Mouse (Mus musculus): ENCODE measurements around the gene Rps17. TPM values are rescaled to one million over a fixed set of nuclear protein-coding genes. Genes with fewer than 3 reads are reported as not detected.

The Rps17 gene
- 1,419 and 1,515 TPM in 2 replicates for polyA plus RNA-seq (2014; fragmentation: Nextera tagmentation; extraction: Ambion mirVana)

GRCm38 (mm10) chr7:81344544-81345446 is at the start of gene Rps17:
Gene Rps17, minus strand, starts transcription at chr7:81345254.
- Histone ChIP-seq H3K4me3 (ENCODE audit: low read depth, low read length) (peak within 1 kb of the TSS; percentile 90), H3K36me3 (ENCODE audit: control insufficient read depth, insufficient read depth, low read length) (peaks cover 40% of the 10 kb centered on the region), H3K4me2 (replicated peaks; ENCODE audit: low read depth, low read length) (peak within 1 kb of the TSS; percentile 90), H3K4me1 (ENCODE audit: control insufficient read depth, insufficient read depth, low read length) (peaks cover 12% of the 10 kb centered on the region), H3K27me3 (ENCODE audit: control insufficient read depth, insufficient read depth, low read length) (no peaks in the 10 kb centered on the region), H3K9me3 (ENCODE audit: control insufficient read depth, low read depth, low read length) (no peaks in the 10 kb centered on the region), H3K9ac (replicated peaks; ENCODE audit: low read depth, low read length) (peak within 1 kb of the TSS; percentile 96), H3K27ac (ENCODE audit: low read length) (peak within 1 kb of the TSS; percentile 75)
- under 1% methylated on average over 85 of the region's 85 CpGs for WGBS
- ATAC-seq (ENCODE audit: insufficient number of reproducible peaks, insufficient read depth, low FRiP score, low read depth) = peak; percentile 88

GRCm38 (mm10) chr7:81379363-81379762 is 34.3 kb upstream of the Rps17 start:
- no peaks in the 10 kb centered on the region for H3K4me1 ChIP-seq (ENCODE audit: control insufficient read depth, insufficient read depth, low read length)
- no peaks in the 10 kb centered on the region for H3K9me3 ChIP-seq (ENCODE audit: control insufficient read depth, low read depth, low read length)
- no peaks in the 10 kb centered on the region for H3K36me3 ChIP-seq (ENCODE audit: control insufficient read depth, insufficient read depth, low read length)
- WGBS = 78% methylated on average over 1 of the region's 1 CpGs
- no peak overlapping the region for H3K4me3 ChIP-seq (ENCODE audit: low read depth, low read length)
- no peak overlapping the region for H3K4me2 ChIP-seq (replicated peaks; ENCODE audit: low read depth, low read length)
- H3K27me3 ChIP-seq (ENCODE audit: control insufficient read depth, insufficient read depth, low read length) = no peaks in the 10 kb centered on the region
- ATAC-seq (ENCODE audit: insufficient number of reproducible peaks, insufficient read depth, low FRiP score, low read depth) = no peak
- no peak overlapping the region for H3K9ac ChIP-seq (replicated peaks; ENCODE audit: low read depth, low read length)
- no peak overlapping the region for H3K27ac ChIP-seq (ENCODE audit: low read length)

GRCm38 (mm10) chr7:81372337-81372920 is 27.4 kb upstream of the Rps17 start:
- Histone ChIP-seq H3K9ac (replicated peaks; ENCODE audit: low read depth, low read length) (no peak overlapping the region), H3K36me3 (ENCODE audit: control insufficient read depth, insufficient read depth, low read length) (no peaks in the 10 kb centered on the region), H3K27me3 (ENCODE audit: control insufficient read depth, insufficient read depth, low read length) (no peaks in the 10 kb centered on the region), H3K4me2 (replicated peaks; ENCODE audit: low read depth, low read length) (peak overlapping the region; percentile 28), H3K4me1 (ENCODE audit: control insufficient read depth, insufficient read depth, low read length) (no peaks in the 10 kb centered on the region), H3K27ac (ENCODE audit: low read length) (no peak overlapping the region), H3K9me3 (ENCODE audit: control insufficient read depth, low read depth, low read length) (no peaks in the 10 kb centered on the region), H3K4me3 (ENCODE audit: low read depth, low read length) (no peak overlapping the region)
- ATAC-seq (ENCODE audit: insufficient number of reproducible peaks, insufficient read depth, low FRiP score, low read depth) = no peak; the same call in 1 of the 2 replicates
- 6% methylated on average over 13 of the region's 13 CpGs for WGBS

GRCm38 (mm10) chr7:81371811-81372210 is 26.8 kb upstream of the Rps17 start:
- Histone ChIP-seq H3K4me3 (ENCODE audit: low read depth, low read length) (no peak overlapping the region), H3K27ac (ENCODE audit: low read length) (no peak overlapping the region), H3K4me2 (replicated peaks; ENCODE audit: low read depth, low read length) (peak overlapping the region; percentile 28), H3K36me3 (ENCODE audit: control insufficient read depth, insufficient read depth, low read length) (no peaks in the 10 kb centered on the region), H3K4me1 (ENCODE audit: control insufficient read depth, insufficient read depth, low read length) (no peaks in the 10 kb centered on the region), H3K9ac (replicated peaks; ENCODE audit: low read depth, low read length) (no peak overlapping the region), H3K27me3 (ENCODE audit: control insufficient read depth, insufficient read depth, low read length) (no peaks in the 10 kb centered on the region), H3K9me3 (ENCODE audit: control insufficient read depth, low read depth, low read length) (no peaks in the 10 kb centered on the region)
- 22% methylated on average over 5 of the region's 5 CpGs for WGBS
- ATAC-seq (ENCODE audit: insufficient number of reproducible peaks, insufficient read depth, low FRiP score, low read depth) = no peak

- WGBS = 56% methylated on average over 3 of the region's 3 CpGs
- no peak overlapping the region for H3K27ac ChIP-seq (ENCODE audit: low read length)
- no peaks in the 10 kb centered on the region for H3K9me3 ChIP-seq (ENCODE audit: control insufficient read depth, low read depth, low read length)
- no peaks in the 10 kb centered on the region for H3K4me1 ChIP-seq (ENCODE audit: control insufficient read depth, insufficient read depth, low read length)
- H3K9ac ChIP-seq (replicated peaks; ENCODE audit: low read depth, low read length) = no peak overlapping the region
- ATAC-seq (ENCODE audit: insufficient number of reproducible peaks, insufficient read depth, low FRiP score, low read depth) = no peak
- no peak overlapping the region for H3K4me3 ChIP-seq (ENCODE audit: low read depth, low read length)
- H3K27me3 ChIP-seq (ENCODE audit: control insufficient read depth, insufficient read depth, low read length) = no peaks in the 10 kb centered on the region
- H3K4me2 ChIP-seq (replicated peaks; ENCODE audit: low read depth, low read length) = no peak overlapping the region
- no peaks in the 10 kb centered on the region for H3K36me3 ChIP-seq (ENCODE audit: control insufficient read depth, insufficient read depth, low read length)
Observed at GRCm38 (mm10) chr7:81369724-81370123, 24.7 kb upstream of the Rps17 start.

GRCm38 (mm10) chr7:81367946-81368345 is 22.9 kb upstream of the Rps17 start:
- Histone ChIP-seq H3K36me3 (ENCODE audit: control insufficient read depth, insufficient read depth, low read length) (no peaks in the 10 kb centered on the region), H3K4me1 (ENCODE audit: control insufficient read depth, insufficient read depth, low read length) (no peaks in the 10 kb centered on the region), H3K27ac (ENCODE audit: low read length) (no peak overlapping the region), H3K4me2 (replicated peaks; ENCODE audit: low read depth, low read length) (no peak overlapping the region), H3K4me3 (ENCODE audit: low read depth, low read length) (no peak overlapping the region), H3K9me3 (ENCODE audit: control insufficient read depth, low read depth, low read length) (no peaks in the 10 kb centered on the region), H3K27me3 (ENCODE audit: control insufficient read depth, insufficient read depth, low read length) (no peaks in the 10 kb centered on the region), H3K9ac (replicated peaks; ENCODE audit: low read depth, low read length) (no peak overlapping the region)
- ATAC-seq (ENCODE audit: insufficient number of reproducible peaks, insufficient read depth, low FRiP score, low read depth) = no peak
- 76% methylated on average over 3 of the region's 3 CpGs for WGBS

- H3K9ac ChIP-seq (replicated peaks; ENCODE audit: low read depth, low read length) = no peak overlapping the region
- H3K27me3 ChIP-seq (ENCODE audit: control insufficient read depth, insufficient read depth, low read length) = no peaks in the 10 kb centered on the region
- no peaks in the 10 kb centered on the region for H3K36me3 ChIP-seq (ENCODE audit: control insufficient read depth, insufficient read depth, low read length)
- H3K9me3 ChIP-seq (ENCODE audit: control insufficient read depth, low read depth, low read length) = no peaks in the 10 kb centered on the region
- no peak overlapping the region for H3K4me3 ChIP-seq (ENCODE audit: low read depth, low read length)
- H3K27ac ChIP-seq (ENCODE audit: low read length) = no peak overlapping the region
- H3K4me1 ChIP-seq (ENCODE audit: control insufficient read depth, insufficient read depth, low read length) = no peaks in the 10 kb centered on the region
- 74% methylated on average over 7 of the region's 7 CpGs for WGBS
- no peak for ATAC-seq (ENCODE audit: insufficient number of reproducible peaks, insufficient read depth, low FRiP score, low read depth)
- H3K4me2 ChIP-seq (replicated peaks; ENCODE audit: low read depth, low read length) = no peak overlapping the region
Observed at GRCm38 (mm10) chr7:81356975-81357374, 11.9 kb upstream of the Rps17 start.

GRCm38 (mm10) chr7:81356360-81356759 is 11.3 kb upstream of the Rps17 start:
- no peak overlapping the region for H3K4me2 ChIP-seq (replicated peaks; ENCODE audit: low read depth, low read length)
- no peak overlapping the region for H3K9ac ChIP-seq (replicated peaks; ENCODE audit: low read depth, low read length)
- H3K4me3 ChIP-seq (ENCODE audit: low read depth, low read length) = no peak overlapping the region
- WGBS = 77% methylated on average over 1 of the region's 1 CpGs
- H3K9me3 ChIP-seq (ENCODE audit: control insufficient read depth, low read depth, low read length) = no peaks in the 10 kb centered on the region
- no peak for ATAC-seq (ENCODE audit: insufficient number of reproducible peaks, insufficient read depth, low FRiP score, low read depth)
- H3K4me1 ChIP-seq (ENCODE audit: control insufficient read depth, insufficient read depth, low read length) = no peaks in the 10 kb centered on the region
- no peaks in the 10 kb centered on the region for H3K27me3 ChIP-seq (ENCODE audit: control insufficient read depth, insufficient read depth, low read length)
- no peaks in the 10 kb centered on the region for H3K36me3 ChIP-seq (ENCODE audit: control insufficient read depth, insufficient read depth, low read length)
- no peak overlapping the region for H3K27ac ChIP-seq (ENCODE audit: low read length)

Data from stomach, embryonic 14.5 days (tissue).